Mouse (Mus musculus) erythroblast, embryonic 14.5 days (primary cell): ENCODE measurements around the gene Adck2.

Source experiments
- GATA1 ChIP-seq: IDR thresholded peaks from 2 replicates; pipeline ENCODE4 v1.6.1; 2012; ENCODE audit warnings: low read length, inconsistent platforms, mixed read lengths
- TAL1 ChIP-seq: IDR thresholded peaks from 3 replicates; pipeline ENCODE4 v1.6.1; 2012; ENCODE audit warnings: low read length, inconsistent platforms, mixed read lengths

DNA sequence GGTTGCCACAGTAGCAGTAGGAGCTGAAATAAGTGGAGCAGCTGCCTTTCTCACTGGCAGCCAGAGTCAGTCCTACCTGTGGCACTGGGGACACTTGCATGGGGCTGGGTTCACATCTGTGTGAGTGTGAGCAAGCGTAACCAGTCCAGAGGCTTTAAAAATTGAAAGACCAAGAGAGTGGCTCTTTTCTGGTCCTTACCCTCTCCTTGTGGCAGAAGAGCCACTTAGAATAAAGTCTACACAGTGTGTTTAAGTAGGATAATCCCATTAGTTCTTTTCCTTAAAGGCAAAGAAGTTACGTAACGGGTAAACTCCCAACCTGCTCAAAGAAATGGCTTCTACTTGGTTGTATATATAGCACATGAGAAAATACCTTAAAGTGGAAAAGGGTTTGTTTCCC is 27.2 kb downstream of the Adck2 start:
- TF ChIP-seq GATA1 = no peak
- TF ChIP-seq TAL1 = no peak
